Mouse (Mus musculus) hindbrain, postnatal 0 days (tissue): ENCODE measurements around the gene Mvp. TPM values are rescaled to one million over a fixed set of nuclear protein-coding genes. Genes with fewer than 3 reads are reported as not detected.

Experiments used
- ATAC-seq: fragments of 200-750 bp; cut with Nextera tagmentation; 2 replicates; pipeline ENCODE4 v1.8.0; 2017; ENCODE audit warnings: mild to moderate bottlenecking, moderate TSS enrichment, moderate library complexity
- DNase-seq: peaks from one replicate; pipeline ENCODE4 v3.0.0-alpha.2; 2015; ENCODE audit warnings: low spot score
- H3K27ac ChIP-seq: fragments of 300-500 bp; sonication (generic); 2 replicates; pipeline ENCODE4 v1.5.1; 2014; ENCODE audit warnings: mild to moderate bottlenecking
- H3K27me3 ChIP-seq: fragments of 300-500 bp; sonication (generic); 2 replicates; pipeline ENCODE4 v1.6.1; 2014; ENCODE audit warnings: low read length, mixed read lengths; ENCODE audit not compliant: insufficient read depth
- H3K36me3 ChIP-seq: fragments of 300-500 bp; sonication (generic); 2 replicates; pipeline ENCODE4 v1.6.1; 2014; ENCODE audit warnings: low read length, mixed read lengths; ENCODE audit not compliant: insufficient read depth
- H3K4me1 ChIP-seq: fragments of 300-500 bp; sonication (generic); 2 replicates; pipeline ENCODE4 v1.6.1; 2014; ENCODE audit warnings: antibody characterized with exemption, low read length, mixed read lengths; ENCODE audit not compliant: insufficient read depth
- H3K4me2 ChIP-seq: fragments of 300-500 bp; sonication (generic); 2 replicates; pipeline ENCODE4 v1.6.1; 2014; ENCODE audit warnings: low read depth, mild to moderate bottlenecking, low read length, moderate library complexity, mixed read lengths
- H3K4me3 ChIP-seq: fragments of 300-500 bp; sonication (generic); 2 replicates; pipeline ENCODE4 v1.5.1; 2014; ENCODE audit warnings: low read length
- H3K9ac ChIP-seq: fragments of 300-500 bp; sonication (generic); replicated peaks from 2 replicates; pipeline ENCODE4 v1.6.1; 2014; ENCODE audit warnings: mild to moderate bottlenecking, low read length, moderate library complexity, mixed read lengths
- H3K9me3 ChIP-seq: fragments of 300-500 bp; sonication (generic); 2 replicates; pipeline ENCODE4 v1.6.1; 2016; ENCODE audit warnings: low read length, mixed read lengths
- CTCF ChIP-seq: IDR thresholded peaks from 2 replicates; pipeline ENCODE4 v1.5.1; 2016; ENCODE audit warnings: antibody characterized with exemption, control low read depth, low read depth
- WGBS: fragments of 180-500 bp; shearing (Covaris S2); extraction: QIAGEN DNeasy Blood & Tissue Kit; methylation state at CpG from one replicate; pipeline ENCODE4 v1.1.7; 2014; 5-methylcytosine and 5-hydroxymethylcytosine counted together
- microRNA-seq, 2 experiments: library from miRNA; unstranded; fragments of <30 nt; microRNA quantifications; one replicate each; pipeline ENCODE4; 2016
- polyA plus RNA-seq: library from polyadenylated mRNA; unstranded; fragments of >200 nt; fragmentation: Nextera tagmentation; extraction: Ambion mirVana; gene quantifications from 2 replicates; pipeline ENCODE4 v1.2.1, GENCODE M21; 2015
- total RNA-seq: library from RNA; depleted of rRNA; stranded (reverse); fragments of >200 nt; gene quantifications from 2 replicates; pipeline ENCODE4 v1.2.3, GENCODE M21; 2014; rRNA removed

Gene Mvp
- total and polyA plus RNA-seq, 2 experiments from 2014 or later = 5.5 to 6.9 TPM

DNA sequence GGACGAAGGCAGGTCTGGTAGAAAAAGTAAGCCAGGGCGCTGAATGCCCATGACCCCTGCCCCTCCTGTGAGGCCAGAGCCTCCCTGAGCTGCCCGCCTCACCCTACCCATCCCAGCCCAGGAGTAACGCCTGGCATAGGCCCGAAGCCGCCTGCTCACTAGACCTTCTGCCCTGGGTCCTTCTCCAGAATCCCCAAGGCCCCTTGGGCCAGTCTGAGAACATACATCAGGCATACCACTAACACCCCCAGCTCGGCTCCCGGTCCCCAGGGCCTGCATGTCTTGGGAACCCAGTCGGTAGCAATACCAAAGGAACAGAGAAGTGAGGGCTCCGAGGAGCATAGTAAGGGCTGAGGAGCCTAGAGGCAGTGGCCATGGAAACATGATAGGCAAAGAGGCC lies 65.8 kb downstream of the Mvp start:
- 78% methylated on average over 10 of the region's 10 CpGs for WGBS

DNA sequence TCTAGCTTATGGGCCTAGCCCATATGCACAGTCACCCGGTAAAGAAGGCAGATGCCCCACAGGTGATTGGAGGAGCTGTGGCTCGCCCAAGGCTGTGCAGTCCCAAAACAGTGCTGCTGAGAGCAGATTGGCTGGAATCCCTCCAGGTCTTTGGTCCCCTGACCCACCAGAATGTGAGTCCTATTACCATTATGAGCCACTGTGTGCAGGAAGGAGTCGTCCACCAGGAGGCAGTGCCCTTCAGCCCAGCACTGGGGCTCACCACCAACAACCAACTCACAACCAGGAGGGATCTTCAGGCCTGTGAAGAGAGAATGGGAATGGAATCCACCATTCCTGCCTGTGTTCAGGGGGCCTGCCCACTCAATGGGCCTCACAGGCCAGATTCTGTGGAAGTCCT lies 67.9 kb downstream of the Mvp start:
- WGBS = 33% methylated on average over 3 of the region's 3 CpGs
- no peaks in the 10 kb centered on the region for H3K9me3 ChIP-seq
- H3K27ac ChIP-seq = no peak overlapping the region
- ATAC-seq (no peak), DNase-seq (peak; percentile 58)
- no peaks in the 10 kb centered on the region for H3K27me3 ChIP-seq
- peaks cover 10% of the 10 kb centered on the region for H3K36me3 ChIP-seq
- peaks cover 8% of the 10 kb centered on the region for H3K4me1 ChIP-seq
- TF ChIP-seq CTCF = peak; percentile 75
- no peak overlapping the region for H3K4me3 ChIP-seq
- no peak overlapping the region for H3K4me2 ChIP-seq
- no peak overlapping the region for H3K9ac ChIP-seq

More for the DNA sequence above, 65.8 kb downstream of the Mvp start:
- peak overlapping the region; percentile 56 for H3K9ac ChIP-seq
- no peak for DNase-seq
- no peaks in the 10 kb centered on the region for H3K9me3 ChIP-seq
- peak overlapping the region; percentile 88 for H3K4me2 ChIP-seq
- no peaks in the 10 kb centered on the region for H3K27me3 ChIP-seq
- H3K36me3 ChIP-seq = peaks cover 4% of the 10 kb centered on the region
- peak overlapping the region; percentile 87 for H3K27ac ChIP-seq
- peaks cover 14% of the 10 kb centered on the region for H3K4me1 ChIP-seq
- TF ChIP-seq CTCF = no peak
- peak overlapping the region; percentile 52 for H3K4me3 ChIP-seq
- ATAC-seq = no peak

DNA sequence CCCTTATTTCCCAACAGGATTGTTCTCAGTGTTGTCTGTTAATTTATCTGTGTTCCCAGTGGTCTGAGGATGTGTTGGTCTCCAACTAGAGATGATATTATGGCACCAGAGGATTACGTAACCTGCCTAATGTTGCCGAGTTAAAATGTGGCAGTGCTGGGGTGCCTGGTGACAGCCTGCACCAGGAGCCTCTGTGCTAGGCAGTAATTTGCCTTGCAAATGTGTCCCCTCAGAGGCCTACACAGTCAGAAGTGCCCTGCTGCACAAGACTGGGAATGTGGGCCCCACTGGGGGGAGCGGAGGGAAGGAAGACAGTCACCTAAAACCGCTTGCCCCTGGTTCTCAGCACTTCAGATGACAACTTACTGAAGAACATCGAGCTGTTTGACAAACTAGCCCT lies 72.6 kb downstream of the Mvp start:
- Histone ChIP-seq H3K4me3 (no peak overlapping the region), H3K9me3 (no peaks in the 10 kb centered on the region), H3K27ac (no peak overlapping the region), H3K4me2 (no peak overlapping the region), H3K36me3 (peaks cover 11% of the 10 kb centered on the region), H3K27me3 (no peaks in the 10 kb centered on the region), H3K4me1 (no peaks in the 10 kb centered on the region), H3K9ac (no peak overlapping the region)
- DNase-seq (no peak), ATAC-seq (no peak)
- 58% methylated on average over 5 of the region's 5 CpGs for WGBS
- no peak for TF ChIP-seq CTCF

GRCm38 (mm10) chr7:126941171-126941570 lies 73.2 kb downstream of the Mvp start:
- no peak for TF ChIP-seq CTCF
- H3K4me1 ChIP-seq = no peaks in the 10 kb centered on the region
- no peaks in the 10 kb centered on the region for H3K9me3 ChIP-seq
- H3K4me2 ChIP-seq = no peak overlapping the region
- H3K36me3 ChIP-seq = peaks cover 16% of the 10 kb centered on the region
- ATAC-seq = no peak
- WGBS = 50% methylated on average over 6 of the region's 6 CpGs
- H3K27me3 ChIP-seq = no peaks in the 10 kb centered on the region
- H3K27ac ChIP-seq = no peak overlapping the region
- H3K4me3 ChIP-seq = no peak overlapping the region
- no peak for DNase-seq
- H3K9ac ChIP-seq = no peak overlapping the region

Small RNAs within 50 kb of the gene (microRNA-seq; reads per million reads assigned to microRNA genes)
- gene Gm44343 = 0 reads per million in 2 experiments

Other genes starting within 250 kb of the Mvp start
Only the 30 nearest of the 33 such genes appear.
- 0.16 and 2.1 TPM in 2 replicates for gene Tbx6, start 233.1 kb downstream of the Mvp start, total RNA-seq
- 0.26 and 0.29 TPM in 2 replicates for gene Tbx6, start 233.1 kb downstream of the Mvp start, polyA plus RNA-seq
- 126 and 199 TPM in 2 replicates for gene Ppp4c, start 222.1 kb downstream of the Mvp start, total RNA-seq
- gene Ppp4c, start 222.1 kb downstream of the Mvp start, polyA plus RNA-seq = 142 and 143 TPM in 2 replicates
- gene Fam57b, start 217.0 kb downstream of the Mvp start, total RNA-seq = 40.1 and 44.8 TPM in 2 replicates
- 40.7 and 44.3 TPM in 2 replicates for gene Fam57b, start 217.0 kb downstream of the Mvp start, polyA plus RNA-seq
- gene 4930451I11Rik, start 183.0 kb downstream of the Mvp start, total RNA-seq = not detected in 2 replicates
- 0.54 TPM in 1 of 2 replicates, not detected in the other for gene 4930451I11Rik, start 183.0 kb downstream of the Mvp start, polyA plus RNA-seq
- gene Doc2a, start 167.2 kb downstream of the Mvp start, total RNA-seq = 40.5 and 57.3 TPM in 2 replicates
- gene Doc2a, start 167.2 kb downstream of the Mvp start, polyA plus RNA-seq = 31.3 and 37.6 TPM in 2 replicates
- 4.3 and 9.4 TPM in 2 replicates for gene Hirip3, start 152.6 kb downstream of the Mvp start, total RNA-seq
- gene Hirip3, start 152.6 kb downstream of the Mvp start, polyA plus RNA-seq = 20.6 and 21.1 TPM in 2 replicates
- gene Ino80e, start 152.2 kb downstream of the Mvp start, total RNA-seq = 61.0 and 66.9 TPM in 2 replicates
- 85.2 and 85.5 TPM in 2 replicates for gene Ino80e, start 152.2 kb downstream of the Mvp start, polyA plus RNA-seq
- gene Taok2, start 129.9 kb downstream of the Mvp start, total RNA-seq = 140 and 143 TPM in 2 replicates
- 41.0 and 43.7 TPM in 2 replicates for gene Taok2, start 129.9 kb downstream of the Mvp start, polyA plus RNA-seq
- gene Tmem219, start 91.7 kb downstream of the Mvp start, total RNA-seq = 45.9 and 47.0 TPM in 2 replicates
- 35.1 and 39.1 TPM in 2 replicates for gene Tmem219, start 91.7 kb downstream of the Mvp start, polyA plus RNA-seq
- gene Kctd13, start 85.7 kb downstream of the Mvp start, total RNA-seq = 113 and 128 TPM in 2 replicates
- 124 and 129 TPM in 2 replicates for gene Kctd13, start 85.7 kb downstream of the Mvp start, polyA plus RNA-seq
- 35.7 and 58.1 TPM in 2 replicates for gene Asphd1, start 65.0 kb downstream of the Mvp start, total RNA-seq
- gene Asphd1, start 65.0 kb downstream of the Mvp start, polyA plus RNA-seq = 15.9 and 16.0 TPM in 2 replicates
- 253 and 282 TPM in 2 replicates for gene Sez6l2, start 64.1 kb downstream of the Mvp start, total RNA-seq
- gene Sez6l2, start 64.1 kb downstream of the Mvp start, polyA plus RNA-seq = 58.8 and 66.5 TPM in 2 replicates
- 203 and 240 TPM in 2 replicates for gene Cdipt, start 38.7 kb downstream of the Mvp start, total RNA-seq
- gene Cdipt, start 38.7 kb downstream of the Mvp start, polyA plus RNA-seq = 146 and 150 TPM in 2 replicates
- 0.31 TPM in 1 of 2 replicates, not detected in the other for gene Cdiptos, start 38.5 kb downstream of the Mvp start, total RNA-seq
- 0.95 and 1.4 TPM in 2 replicates for gene Cdiptos, start 38.5 kb downstream of the Mvp start, polyA plus RNA-seq
- 1.2 TPM in 1 of 2 replicates, not detected in the other for gene Pagr1b, start 1.9 kb upstream of the Mvp start, total RNA-seq
- gene Pagr1b, start 1.9 kb upstream of the Mvp start, polyA plus RNA-seq = 0.49 and 1.5 TPM in 2 replicates
- 11.1 and 30.3 TPM in 2 replicates for gene Pagr1a, start 2.7 kb upstream of the Mvp start, total RNA-seq
- gene Pagr1a, start 2.7 kb upstream of the Mvp start, polyA plus RNA-seq = 31.2 and 48.6 TPM in 2 replicates
- 7.1 and 40.2 TPM in 2 replicates for gene Gm42742, start 6.5 kb upstream of the Mvp start, total RNA-seq
- 47.7 and 60.2 TPM in 2 replicates for gene Gm42742, start 6.5 kb upstream of the Mvp start, polyA plus RNA-seq
- 138 and 144 TPM in 2 replicates for gene Prrt2, start 6.6 kb upstream of the Mvp start, total RNA-seq
- gene Prrt2, start 6.6 kb upstream of the Mvp start, polyA plus RNA-seq = 79.0 and 99.9 TPM in 2 replicates
- 222 and 237 TPM in 2 replicates for gene Maz, start 12.4 kb upstream of the Mvp start, total RNA-seq
- 69.3 and 70.5 TPM in 2 replicates for gene Maz, start 12.4 kb upstream of the Mvp start, polyA plus RNA-seq
- 8.1 and 9.1 TPM in 2 replicates for gene Kif22, start 27.9 kb upstream of the Mvp start, total RNA-seq
- 24.5 and 29.3 TPM in 2 replicates for gene Kif22, start 27.9 kb upstream of the Mvp start, polyA plus RNA-seq
- not detected in 2 replicates for gene Zg16, start 72.7 kb upstream of the Mvp start, total RNA-seq
- not detected in 2 replicates for gene Zg16, start 72.7 kb upstream of the Mvp start, polyA plus RNA-seq
- 0.68 and 2.3 TPM in 2 replicates for gene AI467606, start 76.7 kb upstream of the Mvp start, total RNA-seq
- 1.0 and 1.1 TPM in 2 replicates for gene AI467606, start 76.7 kb upstream of the Mvp start, polyA plus RNA-seq
- gene Qprt, start 107.6 kb upstream of the Mvp start, total RNA-seq = 1.0 and 2.0 TPM in 2 replicates
- gene Qprt, start 107.6 kb upstream of the Mvp start, polyA plus RNA-seq = 1.7 and 1.8 TPM in 2 replicates
- 0.11 and 0.21 TPM in 2 replicates for gene Spn, start 123.2 kb upstream of the Mvp start, total RNA-seq
- gene Spn, start 123.2 kb upstream of the Mvp start, polyA plus RNA-seq = 0.05 and 0.09 TPM in 2 replicates
- 59.7 and 75.0 TPM in 2 replicates for gene Cd2bp2, start 181.4 kb upstream of the Mvp start, total RNA-seq
- 57.0 and 62.3 TPM in 2 replicates for gene Cd2bp2, start 181.4 kb upstream of the Mvp start, polyA plus RNA-seq
- gene Tbc1d10b, start 193.8 kb upstream of the Mvp start, total RNA-seq = 68.6 and 69.4 TPM in 2 replicates
- gene Tbc1d10b, start 193.8 kb upstream of the Mvp start, polyA plus RNA-seq = 25.4 and 28.1 TPM in 2 replicates
- 15.5 TPM in 1 of 2 replicates, not detected in the other for gene Mylpf, start 194.3 kb upstream of the Mvp start, total RNA-seq
- 3.0 and 3.1 TPM in 2 replicates for gene Mylpf, start 194.3 kb upstream of the Mvp start, polyA plus RNA-seq
- 41.0 and 43.3 TPM in 2 replicates for gene Zfp553, start 218.4 kb upstream of the Mvp start, total RNA-seq
- gene Zfp553, start 218.4 kb upstream of the Mvp start, polyA plus RNA-seq = 31.7 and 33.9 TPM in 2 replicates
- 4.6 and 5.0 TPM in 2 replicates for gene Sept1, start 218.5 kb upstream of the Mvp start, total RNA-seq
- gene Sept1, start 218.5 kb upstream of the Mvp start, polyA plus RNA-seq = 3.8 and 5.2 TPM in 2 replicates
- 101 and 108 TPM in 2 replicates for gene Zfp771, start 229.7 kb upstream of the Mvp start, total RNA-seq
- 89.0 and 89.2 TPM in 2 replicates for gene Zfp771, start 229.7 kb upstream of the Mvp start, polyA plus RNA-seq